Mouse (Mus musculus): ENCODE results near the gene Gspt1. TPM values are rescaled to one million over a fixed set of nuclear protein-coding genes. Genes with fewer than 3 reads are reported as not detected.

Gspt1 gene
- total RNA-seq, 2 experiments from 2014 or later = 89.2 to 91.2 TPM

- peak; percentile 89 for DNase-seq
Measured at GRCm38 (mm10) chr16:11202571-11203554, 51.3 kb downstream of the Gspt1 start, which contains the start of gene Rsl1d1. Gene Rsl1d1, minus strand, starts transcription at chr16:11203331.

DNA sequence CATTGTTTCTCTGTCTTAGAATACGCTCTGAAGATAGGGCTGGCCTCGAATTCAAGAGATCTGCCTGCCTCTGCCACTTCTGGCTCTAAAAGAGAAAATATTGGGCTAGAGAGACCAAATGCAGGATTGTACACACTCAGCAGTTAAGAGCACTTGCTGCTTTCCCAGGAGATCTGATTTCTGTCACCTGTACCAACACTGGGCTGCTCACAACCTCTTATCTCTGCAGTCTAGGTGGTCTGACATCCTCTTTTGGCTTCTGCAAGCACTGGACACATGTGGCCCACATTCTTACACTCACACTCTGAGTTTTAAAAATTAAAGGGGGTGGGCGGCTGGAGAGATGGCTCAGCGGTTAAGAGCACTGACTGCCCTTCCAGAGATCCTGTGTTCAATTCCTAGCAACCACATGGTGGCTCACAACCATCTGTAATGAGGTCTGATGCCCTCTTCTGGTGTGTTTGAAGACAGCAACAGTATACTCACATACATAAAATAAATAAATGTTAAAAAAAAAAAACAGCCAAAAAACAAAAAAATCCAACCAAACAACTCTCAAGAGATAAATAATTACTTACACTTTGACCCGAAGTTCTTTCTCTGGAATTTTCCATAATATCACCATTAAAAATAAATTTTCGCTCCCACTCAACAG is 52.3 kb downstream of the Gspt1 start:
- no peak for DNase-seq

GRCm38 (mm10) chr16:11200247-11200646 is 53.9 kb downstream of the Gspt1 start:
- no peak for DNase-seq

GRCm38 (mm10) chr16:11198467-11198866 is 55.7 kb downstream of the Gspt1 start:
- no peak for DNase-seq

DNA sequence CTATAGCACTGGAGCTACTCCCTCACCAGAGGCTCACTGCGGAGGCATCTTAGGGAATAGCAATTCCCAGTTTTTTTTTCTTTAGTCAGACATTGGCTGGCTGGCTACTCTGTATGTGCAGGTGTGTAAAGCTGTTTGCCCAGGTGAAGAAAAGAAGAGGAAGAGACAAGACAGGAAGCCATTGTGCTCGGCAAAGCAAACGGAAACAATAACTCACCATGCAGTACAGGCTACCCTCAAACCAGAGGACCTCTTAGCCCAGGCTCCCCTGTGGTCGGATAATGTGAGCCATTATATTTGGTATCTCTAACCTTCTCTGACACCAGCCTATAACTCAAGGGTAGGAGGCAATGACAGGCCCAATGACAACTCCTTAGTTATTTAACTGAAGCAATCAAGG is 57.1 kb downstream of the Gspt1 start:
- DNase-seq = no peak

DNA sequence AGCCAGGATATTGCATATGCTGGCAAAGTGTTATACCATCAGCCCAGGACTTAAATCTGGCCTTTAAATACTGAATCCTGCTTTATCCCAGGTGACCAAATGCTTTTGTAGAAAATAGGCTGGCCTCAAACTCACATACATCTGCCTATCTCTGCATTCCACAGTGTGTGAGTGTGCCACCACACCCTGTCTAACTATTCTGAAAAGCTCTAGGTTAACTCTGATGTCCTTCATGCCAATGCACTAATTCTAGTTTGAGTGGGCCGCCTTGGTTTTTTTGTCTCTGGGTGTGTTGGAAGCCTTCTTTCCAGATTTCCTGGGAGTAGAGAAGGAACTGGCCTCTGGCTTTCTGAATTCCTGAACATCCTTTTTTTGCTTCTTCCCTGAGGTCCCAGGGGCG is 60.9 kb downstream of the Gspt1 start:
- DNase-seq = no peak

- no peak for DNase-seq
Measured at GRCm38 (mm10) chr16:11190150-11190549, 64.0 kb downstream of the Gspt1 start.

GRCm38 (mm10) chr16:11177404-11177803 is 76.7 kb downstream of the Gspt1 start:
- no peak for DNase-seq

GRCm38 (mm10) chr16:11176884-11177244 is 77.3 kb downstream of the Gspt1 start:
- DNase-seq = no peak

DNA sequence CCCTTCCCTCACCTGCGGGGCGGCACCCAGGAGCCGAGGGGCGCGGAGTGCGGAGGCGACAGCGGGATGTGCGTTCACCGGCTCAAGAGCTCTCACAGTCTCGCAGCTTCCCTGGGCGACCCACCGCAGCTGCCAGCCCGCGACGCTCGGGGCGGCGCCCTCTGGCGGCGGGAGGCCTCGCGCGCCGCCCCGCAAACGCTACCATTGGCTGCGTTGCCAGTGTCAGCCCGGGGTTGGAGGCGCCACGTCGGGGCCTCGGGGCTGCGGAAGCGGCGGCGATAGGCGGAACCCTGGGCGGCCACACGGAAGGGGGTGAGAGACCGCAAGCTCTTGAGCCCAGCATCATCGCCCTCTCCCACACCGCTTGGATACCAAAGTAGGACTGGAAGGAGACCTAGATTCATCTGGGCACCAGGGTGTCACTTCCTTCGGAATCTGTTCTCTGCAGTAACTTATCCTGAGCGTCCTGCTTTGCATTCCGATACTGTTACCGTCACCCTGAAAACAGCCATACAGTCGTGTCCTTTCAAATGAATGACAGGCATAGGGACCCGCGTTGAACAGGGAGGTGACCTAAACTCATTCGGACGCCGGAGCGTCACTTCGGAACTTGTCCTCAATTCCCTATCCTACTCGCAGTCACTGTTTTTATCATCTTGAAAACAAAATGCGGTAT is 77.8 kb downstream of the Gspt1 start, which contains the start of gene Zc3h7a:
Gene Zc3h7a (minus strand): TSS at position 186 of the 676 bp plus-strand sequence.
- DNase-seq = peak; percentile 91

- DNase-seq = peak in 1 of 2 experiments; percentile 58
Measured at GRCm38 (mm10) chr16:11175489-11176207, 78.5 kb downstream of the Gspt1 start.

DNA sequence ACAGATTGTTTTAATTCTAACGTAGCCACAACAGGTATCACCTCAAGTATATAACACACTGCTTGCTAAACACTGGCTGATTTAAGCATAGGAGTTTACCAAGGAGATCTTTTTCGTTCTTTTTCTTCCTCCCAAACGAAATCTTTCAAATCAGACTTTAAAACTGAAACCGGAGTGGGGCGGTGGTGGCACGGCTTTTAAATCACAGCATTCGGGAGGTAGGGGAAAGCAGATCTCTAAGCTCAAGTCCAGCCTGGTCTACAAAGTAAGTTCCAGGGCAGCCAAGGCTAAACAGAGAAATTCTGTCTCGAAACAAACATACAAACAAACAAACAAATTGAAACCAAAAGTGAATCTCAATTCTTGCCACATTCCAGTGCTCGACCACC is 79.0 kb downstream of the Gspt1 start:
- no peak for DNase-seq

DNA sequence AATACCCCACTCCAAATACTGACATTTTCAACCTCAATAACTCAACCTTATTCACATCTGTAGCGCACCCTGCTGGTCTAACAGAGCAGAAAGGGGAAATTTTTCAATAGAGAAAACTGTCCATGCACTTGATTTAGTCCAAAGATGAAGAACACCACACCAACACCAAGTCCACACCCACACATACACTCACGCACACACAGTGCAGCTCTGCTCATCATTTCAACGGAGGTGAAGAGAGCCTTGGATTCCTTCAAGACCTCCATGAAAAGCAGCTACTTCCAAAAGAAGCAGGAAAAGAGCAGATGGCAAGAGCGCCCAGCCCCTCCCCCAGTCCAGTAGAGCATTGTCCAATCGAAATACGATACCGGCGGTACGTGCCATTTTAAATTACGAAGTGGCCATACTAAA is 79.4 kb downstream of the Gspt1 start:
- DNase-seq = peak; percentile 14 to 29

- DNase-seq = no peak
Measured at GRCm38 (mm10) chr16:11171679-11172078, 82.4 kb downstream of the Gspt1 start.

Small RNA genes within 50 kb of the gene (microRNA-seq; reads per million reads assigned to microRNA genes)
- 1.5 to 3.9 reads per million in 2 experiments for gene Mir1945

Other genes with a start within 250 kb of the Gspt1 start
- 100 to 1,000 TPM; 157 to 167 TPM for gene Snn, start 193.4 kb downstream of the Gspt1 start, total RNA-seq (2021)
- 10 to 100 TPM; 18.4 to 19.9 TPM for gene Litaf, start 188.2 kb downstream of the Gspt1 start, total RNA-seq (2021)
- gene Txndc11, start 119.7 kb downstream of the Gspt1 start, total RNA-seq (2021) = 10 to 100 TPM; 30.8 to 36.6 TPM
- 10 to 100 TPM; 70.6 to 99.7 TPM for gene Zc3h7a, start 77.9 kb downstream of the Gspt1 start, total RNA-seq (2021)
- 10 to 100 TPM; 51.9 to 57.7 TPM for gene Rsl1d1, start 51.0 kb downstream of the Gspt1 start, total RNA-seq (2021)
- gene Tnfrsf17, start 59.5 kb upstream of the Gspt1 start, total RNA-seq (2021) = not detected
- gene Snx29, start 68.6 kb upstream of the Gspt1 start, total RNA-seq (2021) = 10 to 100 TPM; 23.4 to 31.6 TPM